In the genomic region with DNA sequence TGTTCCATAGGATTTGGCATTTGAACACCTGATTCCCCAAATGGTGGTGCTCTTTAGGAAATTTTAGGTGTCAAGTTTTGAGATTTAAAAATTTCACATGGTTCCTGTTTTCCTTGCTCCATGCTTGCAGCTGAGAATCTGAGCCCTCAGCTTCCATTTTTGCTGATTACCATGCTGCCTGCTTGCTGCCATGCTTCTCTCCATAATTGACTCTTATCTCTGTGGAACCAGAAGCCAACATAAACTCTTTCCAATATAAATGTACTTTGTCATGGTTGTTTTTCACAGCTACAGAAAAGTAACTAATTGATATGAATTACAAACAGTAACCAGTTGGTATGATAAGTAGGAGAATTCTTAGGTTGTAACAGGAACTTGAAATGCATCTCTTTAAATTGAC, we compare ENCODE assay signal across 27 mouse cellular contexts.
"Had no signal": no experiment of that assay in that cellular context is flagged by ENCODE, and none has a peak within 500 bp of the region (broad histone marks: within the 10 kb centered on the region; RNA-seq: fewer than 3 reads in every experiment).

No protein-coding gene starts in this region.

- H3K9me3 ChIP-seq: embryonic facial prominence, embryonic 10.5 days; embryonic facial prominence, embryonic 12.5 days; embryonic facial prominence, embryonic 13.5 days; embryonic facial prominence, embryonic 15.5 days; forebrain, embryonic 10.5 days; forebrain, embryonic 12.5 days; forebrain, embryonic 13.5 days; forebrain, embryonic 15.5 days; heart, embryonic 10.5 days had no signal

- ATAC-seq: forebrain, embryonic 13.5 days; forebrain, embryonic 15.5 days; forebrain, embryonic 16.5 days had no signal

- H3K9ac ChIP-seq: embryonic facial prominence, embryonic 12.5 days; embryonic facial prominence, embryonic 13.5 days; embryonic facial prominence, embryonic 15.5 days; forebrain, embryonic 12.5 days; forebrain, embryonic 13.5 days; forebrain, embryonic 15.5 days had no signal

- H3K4me1 ChIP-seq: embryonic facial prominence, embryonic 10.5 days; embryonic facial prominence, embryonic 12.5 days; embryonic facial prominence, embryonic 13.5 days; embryonic facial prominence, embryonic 15.5 days; forebrain, embryonic 10.5 days; forebrain, embryonic 12.5 days; forebrain, embryonic 13.5 days; forebrain, embryonic 15.5 days; heart, embryonic 10.5 days had no signal

- H3K27ac ChIP-seq: embryonic facial prominence, embryonic 10.5 days; embryonic facial prominence, embryonic 12.5 days; embryonic facial prominence, embryonic 13.5 days; embryonic facial prominence, embryonic 15.5 days; forebrain, embryonic 10.5 days; forebrain, embryonic 12.5 days; forebrain, embryonic 13.5 days; forebrain, embryonic 15.5 days; gastrocnemius, adult 2 months; heart, adult 2 months; heart, embryonic 10.5 days had no signal

- H3K4me3 ChIP-seq: embryonic facial prominence, embryonic 10.5 days; embryonic facial prominence, embryonic 12.5 days; embryonic facial prominence, embryonic 13.5 days; embryonic facial prominence, embryonic 15.5 days; erythroblast, embryonic 14.5 days; forebrain, embryonic 10.5 days; forebrain, embryonic 12.5 days; forebrain, embryonic 13.5 days; forebrain, embryonic 15.5 days; gastrocnemius, adult 2 months; heart, adult 2 months; heart, embryonic 10.5 days had no signal

- H3K4me2 ChIP-seq: embryonic facial prominence, embryonic 12.5 days; embryonic facial prominence, embryonic 13.5 days; embryonic facial prominence, embryonic 15.5 days; forebrain, embryonic 12.5 days; forebrain, embryonic 13.5 days; forebrain, embryonic 15.5 days; heart, embryonic 11.5 days had no signal

- H3K27me3 ChIP-seq: embryonic facial prominence, embryonic 12.5 days; embryonic facial prominence, embryonic 13.5 days; embryonic facial prominence, embryonic 15.5 days; forebrain, embryonic 12.5 days; forebrain, embryonic 13.5 days; forebrain, embryonic 15.5 days had no signal

- H3K36me3 ChIP-seq: embryonic facial prominence, embryonic 10.5 days; embryonic facial prominence, embryonic 12.5 days; embryonic facial prominence, embryonic 13.5 days; embryonic facial prominence, embryonic 15.5 days; forebrain, embryonic 10.5 days; forebrain, embryonic 12.5 days; forebrain, embryonic 15.5 days; heart, embryonic 10.5 days had no signal

- DNase-seq: cerebellum, adult 9-10 months; cerebellum, adult 9-11 months; cerebellum, postnatal 10 days; cerebellum, postnatal 14 days; cerebellum, postnatal 25 days; cerebellum, postnatal 36 days; embryo, embryonic 11 days; gastrocnemius, adult 2 months; gastrocnemius, postnatal 10 days; gastrocnemius, postnatal 14 days; gastrocnemius, postnatal 25 days; gastrocnemius, postnatal 36 days; heart, adult 11 months; heart, adult 18-20 months; heart, adult 2 months had no signal
